Mouse (Mus musculus): ENCODE measurements around the gene Insr. TPM values are rescaled to one million over a fixed set of nuclear protein-coding genes. Genes with fewer than 3 reads are reported as not detected.
A peak's percentile ranks its signal among the peaks of the same experiment; 100 is the strongest.

The Insr gene
- total RNA-seq, 2 experiments from 2014 or later, result 51.6 to 53.9 TPM

DNA sequence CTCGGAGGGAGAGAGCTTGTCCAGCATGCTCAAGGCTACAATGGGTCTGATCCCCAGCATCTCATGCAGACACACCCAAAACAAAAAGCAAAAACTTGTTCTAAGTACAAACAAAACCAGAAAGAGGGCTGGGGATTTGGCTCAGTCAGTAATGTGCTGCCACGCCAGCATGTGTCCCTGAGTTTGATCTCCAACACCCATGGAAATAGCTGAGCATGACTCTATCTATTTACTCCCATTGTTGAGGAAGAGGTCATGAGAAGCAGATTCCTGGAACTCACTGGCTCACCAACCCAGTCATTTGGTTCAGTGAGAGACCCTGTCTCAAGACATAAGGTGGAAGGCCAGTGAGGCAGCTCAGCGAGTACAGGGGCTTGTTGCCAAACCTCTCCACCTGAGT lies 40.6 kb downstream of the Insr start:
- DNase-seq (ENCODE audit: low spot score in 2 of 2), result no peak
- TF ChIP-seq CTCF (conservative IDR thresholded peaks at IDR 0.05), result no peak
- no peak overlapping the region for H3K4me3 ChIP-seq
- H3K27ac ChIP-seq, result no peak overlapping the region

DNA sequence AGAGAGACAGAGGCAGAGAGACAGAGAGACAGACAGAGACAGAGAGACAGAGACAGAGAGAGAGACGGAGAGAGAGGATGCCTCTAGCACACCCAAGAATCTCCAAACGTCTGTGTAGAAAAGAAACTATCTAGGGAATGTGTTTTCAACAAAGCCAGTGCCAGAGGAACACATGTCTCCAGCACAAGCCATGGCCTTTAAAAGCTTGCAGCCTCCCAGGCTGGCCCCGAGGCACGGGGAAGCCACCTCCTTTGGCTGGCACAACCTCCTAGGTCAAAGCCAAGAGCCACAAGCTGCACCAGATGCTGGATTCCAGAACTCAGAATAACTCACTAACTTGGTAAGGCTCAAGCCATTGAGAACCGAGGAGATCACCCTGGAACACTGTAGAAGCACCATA lies 42.1 kb downstream of the Insr start:
- Histone ChIP-seq H3K27ac (no peak overlapping the region), H3K4me3 (no peak overlapping the region)
- TF ChIP-seq CTCF (conservative IDR thresholded peaks at IDR 0.05), result no peak
- no peak for DNase-seq (ENCODE audit: low spot score in 2 of 2)

DNA sequence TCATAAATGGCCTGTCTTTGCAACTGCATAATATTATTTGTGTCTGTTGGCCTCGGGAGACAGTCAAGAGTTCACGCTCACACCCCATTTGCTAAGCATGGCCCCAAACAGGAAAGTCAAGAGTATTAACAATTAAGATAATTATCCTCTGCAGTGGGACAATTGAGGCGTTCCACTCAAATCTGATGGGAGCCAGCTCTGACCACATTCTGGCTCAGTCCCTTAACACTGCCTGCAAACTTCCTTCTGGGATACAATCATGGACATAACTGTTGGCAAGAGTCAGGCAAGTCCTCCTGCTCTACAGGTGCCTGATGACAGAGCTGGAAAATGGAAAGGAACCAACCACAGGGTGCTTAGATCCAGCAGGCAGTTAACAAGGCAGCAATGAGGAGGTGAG lies 43.1 kb downstream of the Insr start:
- no peak overlapping the region for H3K4me3 ChIP-seq
- H3K27ac ChIP-seq, result no peak overlapping the region
- no peak for TF ChIP-seq CTCF (conservative IDR thresholded peaks at IDR 0.05)

GRCm38 (mm10) chr8:3234569-3234968 lies 44.8 kb downstream of the Insr start:
- no peak for TF ChIP-seq CTCF (conservative IDR thresholded peaks at IDR 0.05)
- H3K4me3 ChIP-seq, result no peak overlapping the region
- H3K27ac ChIP-seq, result no peak overlapping the region
- DNase-seq (ENCODE audit: low spot score in 2 of 2), result no peak

More for the DNA sequence above, 43.1 kb downstream of the Insr start:
- DNase-seq (ENCODE audit: low spot score in 2 of 2), result no peak

- no peak for DNase-seq (ENCODE audit: low spot score in 2 of 2)
- no peak overlapping the region for H3K27ac ChIP-seq
- no peak for TF ChIP-seq CTCF (conservative IDR thresholded peaks at IDR 0.05)
- H3K4me3 ChIP-seq, result no peak overlapping the region
Observed at GRCm38 (mm10) chr8:3232601-3233000, 46.8 kb downstream of the Insr start.

GRCm38 (mm10) chr8:3230118-3231060 lies 49.0 kb downstream of the Insr start:
- Histone ChIP-seq H3K27ac (peak overlapping the region; percentile 32; the same call in 1 of the 2 replicates), H3K4me3 (no peak overlapping the region)
- no peak for TF ChIP-seq CTCF (conservative IDR thresholded peaks at IDR 0.05)
- DNase-seq (ENCODE audit: low spot score in 2 of 2), result no peak

GRCm38 (mm10) chr8:3227423-3227822 lies 52.0 kb downstream of the Insr start:
- no peak overlapping the region for H3K27ac ChIP-seq
- no peak for TF ChIP-seq CTCF (conservative IDR thresholded peaks at IDR 0.05)
- no peak for DNase-seq (ENCODE audit: low spot score in 2 of 2)
- no peak overlapping the region for H3K4me3 ChIP-seq

GRCm38 (mm10) chr8:3225731-3226130 lies 53.7 kb downstream of the Insr start:
- Histone ChIP-seq H3K27ac (peak overlapping the region; percentile 46; the same call in 1 of the 2 replicates), H3K4me3 (no peak overlapping the region)
- TF ChIP-seq CTCF (conservative IDR thresholded peaks at IDR 0.05), result no peak
- no peak for DNase-seq (ENCODE audit: low spot score in 2 of 2)

DNA sequence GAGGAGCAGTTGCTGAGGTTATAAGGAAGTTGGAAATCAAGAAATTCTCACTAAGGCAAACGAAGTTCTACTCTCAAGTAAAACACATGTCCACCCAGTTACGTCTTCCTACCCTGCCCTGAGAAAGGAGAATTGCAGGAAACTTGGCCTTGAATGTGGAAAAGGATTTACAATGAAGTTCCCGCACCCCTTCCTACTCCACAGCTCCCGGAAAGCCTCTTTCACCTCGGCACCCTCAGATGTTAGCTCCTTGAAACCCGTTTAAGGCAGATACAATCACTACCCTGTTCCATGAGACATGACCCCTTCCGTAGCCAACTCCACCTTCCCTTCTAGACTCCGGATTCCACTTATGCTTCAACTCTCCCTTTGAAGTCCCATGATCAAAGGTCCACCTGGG lies 54.2 kb downstream of the Insr start:
- DNase-seq (ENCODE audit: low spot score in 2 of 2), result no peak
- TF ChIP-seq CTCF (conservative IDR thresholded peaks at IDR 0.05), result no peak
- Histone ChIP-seq H3K27ac (no peak overlapping the region; the same call in 1 of the 2 replicates), H3K4me3 (no peak overlapping the region)

DNA sequence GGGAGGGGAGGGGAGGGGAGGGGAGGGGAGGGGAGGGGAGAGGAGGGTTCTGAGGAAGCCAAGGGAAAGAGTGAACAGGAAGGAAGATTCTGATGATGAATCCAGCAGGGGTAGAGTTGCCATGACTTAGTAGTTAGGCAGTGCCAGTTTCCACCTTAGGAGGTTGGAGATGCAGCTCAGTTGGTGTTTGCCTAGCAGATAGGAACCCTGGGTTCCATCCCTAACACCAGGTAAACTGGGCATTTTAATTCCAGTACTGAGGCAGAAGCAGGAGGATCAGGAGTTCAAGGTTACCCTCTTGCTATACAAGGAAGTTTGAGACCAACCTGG lies 56.8 kb downstream of the Insr start:
- Histone ChIP-seq H3K4me3 (no peak overlapping the region), H3K27ac (no peak overlapping the region)
- no peak for DNase-seq (ENCODE audit: low spot score in 2 of 2)
- TF ChIP-seq CTCF (conservative IDR thresholded peaks at IDR 0.05), result no peak

- Histone ChIP-seq H3K4me3 (no peak overlapping the region; the same call in 1 of the 2 replicates), H3K27ac (peak overlapping the region; percentile 90; the same call in 1 of the 2 replicates)
- no peak for DNase-seq (ENCODE audit: low spot score in 2 of 2)
- no peak for TF ChIP-seq CTCF (conservative IDR thresholded peaks at IDR 0.05)
Observed at GRCm38 (mm10) chr8:3221960-3222635, 57.3 kb downstream of the Insr start.

DNA sequence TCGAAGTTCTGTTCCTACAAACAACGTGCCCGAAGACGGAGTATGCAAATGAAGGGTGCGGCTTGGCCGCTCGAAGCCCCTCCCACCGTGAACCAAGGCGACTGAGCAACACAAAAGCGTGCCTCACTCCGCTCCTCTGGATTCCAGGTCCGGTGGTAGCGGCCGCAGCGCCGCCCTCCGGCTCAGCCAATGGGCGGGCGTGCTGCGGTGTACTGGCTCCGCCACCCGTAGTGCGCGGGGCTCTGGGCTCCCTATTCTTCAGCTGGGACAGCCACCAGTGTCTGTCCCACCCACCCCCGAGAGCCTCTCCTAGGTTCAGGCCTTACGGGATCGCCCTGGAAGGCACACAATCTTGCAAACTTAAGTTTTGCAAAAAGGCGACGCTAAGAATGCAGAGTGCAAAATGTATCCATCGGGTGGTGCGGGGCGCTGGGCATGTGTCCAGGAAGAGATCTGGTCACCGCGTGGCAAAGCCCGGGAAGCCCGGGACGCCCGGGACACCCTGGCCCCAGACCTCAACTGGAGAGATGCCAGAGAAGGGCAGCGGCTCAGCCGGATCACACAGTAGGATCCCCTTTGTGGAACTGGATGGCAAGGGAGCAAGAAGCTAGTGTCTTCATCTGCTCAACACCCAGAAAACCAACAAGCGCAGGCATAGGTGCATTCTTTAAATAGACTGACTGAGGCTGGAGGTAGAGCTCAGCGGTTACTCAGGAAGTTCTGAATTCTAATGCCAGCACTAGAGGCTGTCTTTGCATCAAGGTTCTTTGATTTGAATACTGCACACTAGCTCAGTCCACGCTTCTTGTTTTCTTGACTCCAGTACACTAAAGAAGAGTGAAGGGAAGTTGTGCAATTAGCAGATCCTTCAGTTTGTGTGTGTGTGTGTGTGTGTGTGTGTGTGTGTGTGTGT lies 58.1 kb downstream of the Insr start:
- peak overlapping the region; percentile 64 for H3K4me3 ChIP-seq
- peak overlapping the region; percentile 90 for H3K27ac ChIP-seq
- DNase-seq (ENCODE audit: low spot score in 2 of 2), result peak; percentile 85 to 88
- TF ChIP-seq CTCF (conservative IDR thresholded peaks at IDR 0.05), result peak; percentile 60

Data from layer of hippocampus, adult 2 months (tissue).